Mouse (Mus musculus): ENCODE measurements around the gene Pla2g3. TPM values are rescaled to one million over a fixed set of nuclear protein-coding genes. Genes with fewer than 3 reads are reported as not detected.

Pla2g3 gene
- total RNA-seq, 2 experiments from 2014 or later = not detected

DNA sequence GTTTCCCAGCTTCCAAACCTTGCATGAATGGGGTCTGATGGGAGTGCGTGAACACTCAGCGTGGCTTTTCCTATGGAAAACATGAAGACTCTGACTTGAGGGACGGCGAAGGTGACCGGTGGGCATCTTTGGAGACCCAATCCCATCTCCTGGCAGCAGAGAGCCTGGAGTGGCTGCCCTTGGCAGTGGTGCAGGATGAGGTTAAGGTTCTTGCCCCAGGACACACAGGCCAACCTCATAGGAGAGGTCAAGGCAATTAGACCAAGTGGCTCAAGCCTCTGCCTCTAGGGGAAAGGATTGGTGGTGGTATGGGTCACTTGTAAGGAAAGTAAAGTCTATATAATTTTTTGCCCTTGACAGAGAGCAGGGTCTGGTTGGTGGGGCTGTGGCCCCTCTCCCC, 48.0 kb downstream of the Pla2g3 start:
- intact Hi-C loops (cut with DNase I) = loop anchor here (5.0 kb wide), 2 partner anchors 36 to 111 kb away; partner anchors contain the start of gene Morc2a
- DNase-seq = no peak

DNA sequence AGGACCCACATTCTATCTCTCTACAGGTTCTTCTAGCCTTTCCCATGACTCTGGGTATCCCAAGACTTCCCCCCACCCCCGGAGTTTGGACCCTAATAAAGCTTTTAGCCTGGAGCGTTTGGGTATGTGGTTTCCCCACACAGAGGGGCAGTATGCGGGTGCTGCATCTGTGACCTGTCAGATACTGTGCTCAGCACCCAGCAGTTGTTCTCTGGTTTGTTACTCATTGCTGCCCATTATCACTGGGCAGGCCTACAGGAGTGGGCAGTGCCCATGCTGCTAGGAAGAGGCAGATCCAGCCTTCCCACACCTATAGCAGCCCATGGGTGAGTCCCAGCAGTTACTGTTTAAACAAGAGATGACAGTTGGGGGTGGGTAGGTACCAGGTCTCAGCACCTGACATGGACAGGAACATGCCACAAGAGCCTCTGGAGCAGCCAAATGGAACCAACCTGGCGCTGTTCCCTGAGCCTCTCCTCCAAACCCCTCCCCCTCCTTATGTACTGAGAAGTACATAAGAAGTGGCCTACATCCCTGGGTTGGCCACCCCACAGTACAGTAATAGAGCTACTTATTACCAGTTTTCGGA, 48.8 kb downstream of the Pla2g3 start:
- intact Hi-C loops (cut with DNase I) = loop anchor here (5.0 kb wide), 2 partner anchors 35 to 110 kb away; partner anchors contain the start of gene Morc2a
- DNase-seq = peak; percentile 14
- Histone ChIP-seq H3K27ac (peak overlapping the region; percentile 93), H3K4me3 (peak overlapping the region; percentile 71)
- no peak for TF ChIP-seq CTCF (IDR thresholded peaks at IDR 0.05)

More for the DNA sequence above, 48.0 kb downstream of the Pla2g3 start:
- Histone ChIP-seq H3K4me3 (peak overlapping the region; percentile 71), H3K27ac (peak overlapping the region; percentile 93)
- no peak for TF ChIP-seq CTCF (IDR thresholded peaks at IDR 0.05)

DNA sequence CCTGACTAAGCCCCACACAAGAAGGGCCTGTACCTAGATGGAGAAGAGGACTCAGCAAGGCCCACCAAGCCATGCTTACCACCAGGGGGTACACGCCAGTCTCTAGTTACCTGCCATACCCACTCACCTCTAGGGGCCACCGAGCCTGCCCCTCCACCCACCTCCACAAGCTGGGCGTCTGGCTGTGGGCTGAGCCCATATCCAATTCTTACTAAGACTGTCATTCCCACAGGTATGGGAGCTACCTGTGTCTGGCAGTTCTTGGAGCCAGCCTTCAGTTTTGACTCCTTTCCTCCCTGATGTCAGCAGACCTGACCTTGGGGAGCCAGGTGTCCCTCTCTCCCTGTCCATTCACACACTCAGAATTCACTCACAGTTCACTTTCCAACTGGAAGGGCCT, 49.6 kb downstream of the Pla2g3 start:
- H3K27ac ChIP-seq = peak overlapping the region; percentile 93
- TF ChIP-seq CTCF (IDR thresholded peaks at IDR 0.05) = no peak
- H3K4me3 ChIP-seq = peak overlapping the region; percentile 71
- intact Hi-C loops (cut with DNase I) = loop anchor here (5.0 kb wide), 2 partner anchors 35 to 110 kb away; partner anchors contain the start of gene Morc2a
- DNase-seq = peak; percentile 19

DNA sequence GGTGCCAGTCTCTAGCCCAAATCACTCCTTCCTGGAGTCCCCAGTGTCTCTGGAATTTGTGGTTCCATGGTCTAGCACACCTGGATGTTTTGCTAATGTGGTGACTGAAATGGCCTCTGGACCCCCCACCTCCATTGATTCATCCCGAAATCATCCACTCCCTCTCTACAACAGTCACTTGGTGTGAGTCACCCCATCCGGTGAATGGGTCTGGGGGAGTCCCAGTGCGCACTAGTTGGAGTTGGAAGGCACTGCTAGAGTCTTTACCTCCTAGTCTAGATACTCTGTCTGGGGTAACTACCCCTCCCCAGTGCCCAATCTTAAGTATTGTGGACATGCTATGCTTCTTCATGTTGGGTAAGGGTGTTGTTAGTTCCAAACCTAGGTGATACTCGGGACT, 50.3 kb downstream of the Pla2g3 start:
- Histone ChIP-seq H3K4me3 (peak overlapping the region; percentile 71), H3K27ac (peak overlapping the region; percentile 93)
- no peak for TF ChIP-seq CTCF (IDR thresholded peaks at IDR 0.05)
- no peak for DNase-seq
- intact Hi-C loops (cut with DNase I) = loop anchor here (5.0 kb wide), 2 partner anchors 34 to 109 kb away; partner anchors contain the start of gene Morc2a

DNA sequence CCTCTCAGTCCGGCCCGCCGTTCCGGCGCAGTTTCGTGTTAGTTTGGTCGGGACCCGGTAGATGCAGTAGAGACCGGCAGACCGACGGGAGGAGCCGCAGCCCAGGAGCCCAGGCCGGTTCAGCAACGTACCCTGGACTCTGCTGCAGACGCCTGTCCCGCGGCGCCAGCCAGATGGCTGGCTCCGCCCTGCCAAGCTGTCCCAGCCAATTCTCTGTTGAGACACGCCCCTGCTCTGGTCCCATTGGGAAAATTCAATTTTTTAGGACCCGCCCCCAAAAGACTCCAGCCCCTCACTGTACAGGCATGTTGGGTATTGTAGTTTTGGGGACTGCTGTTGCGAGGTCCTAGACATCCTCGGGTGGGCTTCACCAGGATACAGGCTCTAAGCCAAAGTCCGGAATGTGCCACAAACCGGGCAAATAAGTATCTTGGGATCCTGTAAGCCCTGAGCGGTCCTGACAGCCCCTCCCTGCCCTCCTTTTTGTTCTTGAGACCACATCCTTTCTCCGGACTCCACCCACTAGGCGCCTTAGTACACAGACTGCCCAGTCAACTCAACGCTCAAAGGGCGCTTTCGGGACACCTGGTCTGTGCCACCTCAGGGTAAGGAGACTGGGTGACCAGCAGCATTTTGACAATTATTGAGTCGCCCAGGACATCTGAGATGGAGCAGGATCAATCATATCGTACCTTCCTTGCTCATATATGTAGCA, 51.2 kb downstream of the Pla2g3 start:
- H3K27ac ChIP-seq = peak overlapping the region; percentile 93
- peak overlapping the region; percentile 71 for H3K4me3 ChIP-seq
- peak; percentile 94 for DNase-seq
- intact Hi-C loops (cut with DNase I) = loop anchor here (5.0 kb wide), 2 partner anchors 33 to 108 kb away; partner anchors contain the start of gene Morc2a
- TF ChIP-seq CTCF (IDR thresholded peaks at IDR 0.05) = peak; percentile 21; the same call in 1 of the 2 replicates

DNA sequence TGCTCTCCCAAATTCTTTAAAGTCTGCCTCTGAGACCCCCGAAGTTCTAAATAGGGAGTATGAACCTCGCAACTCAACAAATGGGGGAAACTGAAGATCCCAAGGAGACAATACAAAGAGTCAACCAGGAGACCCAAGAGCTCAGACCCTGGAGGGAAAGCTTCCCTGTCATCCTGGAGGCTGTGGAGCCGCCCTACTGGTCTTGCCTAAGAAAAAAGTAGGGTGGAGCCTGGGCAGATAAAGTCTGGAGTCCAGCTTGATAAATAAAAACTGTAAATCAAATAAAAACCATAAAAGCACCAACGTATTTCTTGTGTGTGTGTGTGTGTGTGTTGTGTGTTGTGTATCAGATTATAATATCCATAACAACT, 51.7 kb downstream of the Pla2g3 start:
- Histone ChIP-seq H3K4me3 (peak overlapping the region; percentile 71), H3K27ac (peak overlapping the region; percentile 93)
- intact Hi-C loops (cut with DNase I) = loop anchor here (5.0 kb wide), 2 partner anchors 32 to 107 kb away; partner anchors contain the start of gene Morc2a
- peak; percentile 14 for DNase-seq
- TF ChIP-seq CTCF (IDR thresholded peaks at IDR 0.05) = peak; percentile 14; the same call in 1 of the 2 replicates

DNA sequence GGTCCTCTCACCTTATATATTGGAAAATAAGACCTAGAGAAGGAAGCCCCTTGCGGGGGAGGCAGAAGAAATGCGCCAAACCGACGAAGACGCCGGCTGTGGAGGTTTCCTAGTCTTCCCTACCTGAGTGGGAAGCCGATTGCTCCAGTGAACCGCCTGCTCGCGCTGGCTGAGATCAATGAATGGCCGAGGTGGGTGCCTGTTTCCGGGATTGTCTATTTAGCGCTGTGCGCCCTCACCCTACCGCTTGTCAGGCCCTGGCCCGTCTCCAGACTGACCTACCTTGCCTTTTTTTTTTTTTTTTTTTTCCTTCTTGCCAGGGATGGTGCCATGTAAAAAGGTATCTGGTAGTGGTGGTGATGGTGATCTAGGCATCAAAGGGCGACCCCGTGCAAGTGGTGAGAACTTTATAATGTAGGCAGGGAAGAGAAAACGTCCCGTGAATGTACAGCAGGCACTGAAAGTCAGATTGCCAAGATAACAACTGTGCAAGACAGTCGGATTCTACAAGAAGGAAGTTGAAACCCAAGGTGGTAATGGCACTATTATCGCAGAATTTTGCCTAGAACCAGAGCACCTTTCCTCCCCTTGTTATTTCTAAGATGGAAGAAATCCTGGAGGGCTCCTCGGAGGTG, 52.5 kb downstream of the Pla2g3 start, which contains the start of gene Smtn:
Gene Smtn, minus strand, starts transcription at position 162 of the 635 bp plus-strand sequence.
- H3K27ac ChIP-seq = peak within 1 kb of the TSS; percentile 93
- intact Hi-C loops (cut with DNase I) = no loop called here
- TF ChIP-seq CTCF (IDR thresholded peaks at IDR 0.05) = no peak
- DNase-seq = peak; percentile 20
- H3K4me3 ChIP-seq = peak within 1 kb of the TSS; percentile 71

DNA sequence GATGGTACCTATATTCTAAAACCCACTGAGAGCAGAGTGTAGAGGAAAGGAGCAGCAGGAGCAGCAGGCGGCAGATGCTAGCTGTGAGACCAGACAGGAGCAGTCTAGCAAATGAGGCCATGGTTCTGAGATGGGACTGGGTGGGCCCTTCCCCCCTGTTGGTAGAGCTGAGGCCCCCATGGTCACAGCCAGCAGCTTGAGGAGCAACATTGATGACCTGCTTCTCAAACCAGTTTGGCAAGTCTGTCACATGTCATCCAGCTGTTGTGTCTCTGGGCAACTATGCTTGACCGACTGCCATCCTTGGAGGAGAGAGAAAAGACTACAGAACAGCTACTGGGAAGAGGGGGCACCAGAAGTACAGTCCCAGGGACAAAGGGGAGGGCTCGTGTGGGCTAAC, 53.8 kb downstream of the Pla2g3 start:
- no peak overlapping the region for H3K4me3 ChIP-seq
- DNase-seq = peak; percentile 13
- H3K27ac ChIP-seq = peak overlapping the region; percentile 84
- TF ChIP-seq CTCF (IDR thresholded peaks at IDR 0.05) = no peak
- intact Hi-C loops (cut with DNase I) = no loop called here

DNA sequence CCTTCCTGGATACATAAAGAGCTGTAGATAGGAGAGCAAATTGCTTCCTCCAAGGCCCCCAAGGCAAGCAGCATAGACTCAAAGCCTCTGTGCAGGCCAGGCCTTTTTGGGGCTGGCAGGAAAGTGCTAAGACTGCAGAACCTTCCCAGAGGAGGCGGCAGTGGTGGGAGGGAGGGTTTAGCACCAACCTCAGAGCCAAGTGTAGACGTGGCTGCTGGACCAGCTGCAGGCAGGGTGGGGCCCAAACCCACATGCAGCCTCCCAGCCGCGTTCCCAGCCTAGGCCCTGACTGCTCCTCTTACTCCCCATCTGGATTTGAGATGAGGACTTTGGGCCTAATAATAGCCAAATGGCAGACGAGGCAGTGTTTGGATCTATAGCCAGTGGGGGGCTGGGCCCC, 54.9 kb downstream of the Pla2g3 start:
- DNase-seq = peak; percentile 91
- Histone ChIP-seq H3K4me3 (no peak overlapping the region), H3K27ac (peak overlapping the region; percentile 84)
- no peak for TF ChIP-seq CTCF (IDR thresholded peaks at IDR 0.05)
- intact Hi-C loops (cut with DNase I) = no loop called here

DNA sequence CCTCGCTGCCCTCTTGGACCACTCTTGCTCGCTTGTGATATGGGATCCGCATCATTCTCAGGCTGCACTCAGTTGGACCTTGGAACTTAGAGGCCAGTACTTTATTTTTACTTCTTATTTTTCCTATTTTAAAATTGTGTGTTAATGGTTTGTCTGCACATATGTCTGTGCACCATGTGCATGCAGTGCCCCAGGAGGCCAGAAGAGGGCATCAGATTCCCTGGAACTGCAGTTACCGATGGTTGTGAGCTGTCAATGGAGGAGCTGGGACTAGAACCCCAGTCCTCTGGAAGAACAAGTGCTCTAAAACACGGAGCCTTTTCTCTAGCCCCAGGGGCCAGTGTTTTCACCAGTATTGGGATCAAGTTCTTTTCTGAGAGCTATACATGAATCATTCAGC, 56.3 kb downstream of the Pla2g3 start:
- Histone ChIP-seq H3K27ac (peak overlapping the region; percentile 84), H3K4me3 (no peak overlapping the region)
- DNase-seq = no peak
- TF ChIP-seq CTCF (IDR thresholded peaks at IDR 0.05) = peak; percentile 26; the same call in 1 of the 2 replicates
- intact Hi-C loops (cut with DNase I) = no loop called here

DNA sequence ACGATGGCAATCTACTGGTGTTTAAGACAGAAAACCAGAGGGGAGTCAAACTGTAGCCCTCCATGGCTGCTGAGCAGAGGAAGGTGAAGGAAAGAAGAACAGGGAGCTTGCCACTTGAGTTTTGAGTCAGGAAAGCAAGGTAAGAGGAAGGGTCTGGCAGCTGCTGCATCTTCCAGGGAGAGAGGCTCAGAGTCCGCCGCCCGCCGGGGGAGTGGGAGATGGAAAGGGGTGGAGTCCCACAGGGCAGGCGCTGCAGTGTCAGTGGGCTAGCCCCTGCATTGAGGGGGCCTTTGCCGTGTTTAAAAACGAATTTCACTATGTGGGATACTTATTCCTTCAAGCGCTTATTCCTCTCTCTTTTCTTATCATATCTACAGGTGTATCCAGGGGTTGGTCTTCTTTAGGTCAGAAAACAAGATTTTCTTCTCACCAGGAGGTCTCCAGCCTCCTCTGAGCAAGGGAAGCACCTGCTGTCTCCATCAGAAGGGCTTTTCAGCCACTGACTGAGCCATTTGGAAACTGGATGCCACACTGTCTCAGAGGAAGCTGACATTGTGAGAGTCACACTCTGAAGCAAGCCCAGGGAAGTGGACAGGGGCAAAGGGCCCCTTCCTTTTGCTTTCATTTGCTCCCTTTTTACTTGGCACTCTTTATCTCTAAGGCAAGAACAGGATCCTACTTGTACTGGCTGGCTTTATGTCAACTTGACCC, 57.6 kb downstream of the Pla2g3 start:
- intact Hi-C loops (cut with DNase I) = no loop called here
- DNase-seq = no peak
- peak overlapping the region; percentile 81 for H3K27ac ChIP-seq
- H3K4me3 ChIP-seq = peak overlapping the region; percentile 53
- no peak for TF ChIP-seq CTCF (IDR thresholded peaks at IDR 0.05)

DNA sequence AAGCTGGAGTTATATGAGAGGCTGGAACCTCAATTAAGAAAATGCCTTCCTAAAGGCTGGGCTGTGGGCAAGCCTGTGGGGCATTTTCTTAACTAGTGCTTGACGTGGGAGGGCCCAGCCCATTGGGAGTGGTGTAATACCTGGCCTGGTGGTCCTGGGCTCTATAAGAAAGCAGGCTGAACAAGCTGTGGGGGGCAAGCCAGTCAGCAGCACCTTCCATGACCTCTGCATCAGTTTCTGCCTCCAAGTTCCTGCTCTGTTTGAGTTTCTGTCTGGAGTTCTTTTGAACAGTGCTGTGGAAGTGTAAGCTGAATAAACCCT, 58.1 kb downstream of the Pla2g3 start:
- H3K27ac ChIP-seq = peak overlapping the region; percentile 81
- DNase-seq = peak; percentile 15
- intact Hi-C loops (cut with DNase I) = no loop called here
- H3K4me3 ChIP-seq = peak overlapping the region; percentile 32; the same call in 1 of the 2 replicates
- no peak for TF ChIP-seq CTCF (IDR thresholded peaks at IDR 0.05)
